Mouse (Mus musculus) ES-Bruce4 (cell line): ENCODE data around the gene Ccpg1os. TPM values are rescaled to one million over a fixed set of nuclear protein-coding genes. Genes with fewer than 3 reads are reported as not detected.
A peak's percentile ranks its signal among the peaks of the same experiment; 100 is the strongest.

Source experiments
- H3K27ac ChIP-seq: 2 replicates; pipeline ENCODE4 v1.5.1; 2012; ENCODE audit warnings: low read length, inconsistent platforms; ENCODE audit not compliant: insufficient read depth
- H3K27me3 ChIP-seq: 2 replicates; pipeline ENCODE4 v1.6.1; 2012; ENCODE audit warnings: mild to moderate bottlenecking, low read length, inconsistent platforms; ENCODE audit not compliant: control insufficient read depth, poor library complexity, insufficient read depth, severe bottlenecking
- H3K36me3 ChIP-seq: 2 replicates; pipeline ENCODE4 v1.6.1; 2012; ENCODE audit warnings: inconsistent platforms, mild to moderate bottlenecking, low read length, moderate library complexity; ENCODE audit not compliant: control insufficient read depth, poor library complexity, insufficient read depth, severe bottlenecking
- H3K4me1 ChIP-seq: one replicate; pipeline ENCODE4 v1.8.1; 2011; ENCODE audit warnings: low read length; ENCODE audit not compliant: control insufficient read depth, insufficient read depth
- H3K4me3 ChIP-seq: 2 replicates; pipeline ENCODE4 v1.5.1; 2011; ENCODE audit warnings: low read depth, mild to moderate bottlenecking, low read length
- H3K9ac ChIP-seq: 2 replicates; pipeline ENCODE4 v1.6.1; 2012; ENCODE audit warnings: low read depth, mild to moderate bottlenecking, inconsistent platforms; ENCODE audit not compliant: poor library complexity, severe bottlenecking
- H3K9me3 ChIP-seq: replicated peaks from 2 replicates; pipeline ENCODE4 v1.6.1; 2012; ENCODE audit warnings: mild to moderate bottlenecking, low read length, inconsistent platforms; ENCODE audit not compliant: control insufficient read depth, poor library complexity, insufficient read depth, severe bottlenecking
- CTCF ChIP-seq: IDR thresholded peaks from one replicate; pipeline ENCODE4 v1.8.1; 2011; ENCODE audit warnings: low read depth, low read length
- EP300 ChIP-seq: IDR thresholded peaks from 2 replicates; pipeline ENCODE4 v1.6.1; 2011; ENCODE audit warnings: low read depth, low read length; ENCODE audit not compliant: insufficient read depth
- POLR2A ChIP-seq: IDR thresholded peaks from one replicate; pipeline ENCODE4 v1.8.1; 2011; ENCODE audit warnings: low read length; ENCODE audit not compliant: insufficient read depth
- polyA plus RNA-seq: library from polyadenylated mRNA; stranded (reverse); fragments of >200 nt; gene quantifications from 2 replicates; pipeline ENCODE4 v1.2.4, GENCODE M21; 2011; ENCODE audit warnings: low read depth; ENCODE audit not compliant: missing spikeins, insufficient read depth, insufficient read length

Ccpg1os gene
- polyA plus RNA-seq, 1 experiment: 13.0 TPM

- Histone ChIP-seq H3K9ac (no peak overlapping the region), H3K36me3 (no peaks in the 10 kb centered on the region)
- no peak for TF ChIP-seq EP300
- no peak for TF ChIP-seq CTCF
- no peak for TF ChIP-seq POLR2A
Observed at GRCm38 (mm10) chr9:72944286-72944685, 40.9 kb downstream of the Ccpg1os start.

GRCm38 (mm10) chr9:72943424-72943823, 41.8 kb downstream of the Ccpg1os start:
- Histone ChIP-seq H3K27me3 (no peaks in the 10 kb centered on the region), H3K27ac (no peak overlapping the region), H3K9ac (no peak overlapping the region), H3K36me3 (no peaks in the 10 kb centered on the region), H3K9me3 (peaks cover 5% of the 10 kb centered on the region), H3K4me1 (no peaks in the 10 kb centered on the region), H3K4me3 (no peak overlapping the region)
- peak; percentile 68 for TF ChIP-seq CTCF
- no peak for TF ChIP-seq POLR2A

More at GRCm38 (mm10) chr9:72944286-72944685, 40.9 kb downstream of the Ccpg1os start:
- H3K27ac ChIP-seq: no peak overlapping the region
- peaks cover 5% of the 10 kb centered on the region for H3K9me3 ChIP-seq
- H3K4me3 ChIP-seq: 0 out of 2 replicates have a peak overlapping the region, but pooled peaks have one; percentile 4
- no peaks in the 10 kb centered on the region for H3K27me3 ChIP-seq
- H3K4me1 ChIP-seq: no peaks in the 10 kb centered on the region

DNA sequence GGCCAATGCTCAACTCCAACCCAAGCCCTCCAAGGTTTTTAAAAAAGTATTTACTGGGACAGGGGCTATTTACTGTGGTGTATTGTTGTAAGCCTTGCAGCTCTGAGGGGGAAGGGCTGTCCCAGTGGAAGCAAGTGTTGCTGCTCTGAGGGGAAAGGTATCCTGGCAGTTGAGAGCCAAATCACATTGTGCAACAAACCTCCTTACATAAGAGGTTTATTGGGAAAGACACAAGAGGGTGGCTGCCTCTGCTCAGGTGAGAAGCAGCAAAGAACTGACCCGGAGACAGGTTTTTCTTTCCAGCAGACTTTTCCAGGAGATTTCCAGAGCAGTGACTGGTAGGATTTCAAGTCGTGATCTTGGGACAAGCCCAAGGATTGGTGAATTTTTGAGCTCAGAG, 48.9 kb downstream of the Ccpg1os start:
- Histone ChIP-seq H3K27ac (no peak overlapping the region), H3K36me3 (no peaks in the 10 kb centered on the region), H3K4me1 (no peaks in the 10 kb centered on the region), H3K9me3 (no peaks in the 10 kb centered on the region), H3K4me3 (no peak overlapping the region), H3K9ac (no peak overlapping the region), H3K27me3 (no peaks in the 10 kb centered on the region)
- no peak for TF ChIP-seq CTCF
- TF ChIP-seq POLR2A: no peak
- TF ChIP-seq EP300: no peak

DNA sequence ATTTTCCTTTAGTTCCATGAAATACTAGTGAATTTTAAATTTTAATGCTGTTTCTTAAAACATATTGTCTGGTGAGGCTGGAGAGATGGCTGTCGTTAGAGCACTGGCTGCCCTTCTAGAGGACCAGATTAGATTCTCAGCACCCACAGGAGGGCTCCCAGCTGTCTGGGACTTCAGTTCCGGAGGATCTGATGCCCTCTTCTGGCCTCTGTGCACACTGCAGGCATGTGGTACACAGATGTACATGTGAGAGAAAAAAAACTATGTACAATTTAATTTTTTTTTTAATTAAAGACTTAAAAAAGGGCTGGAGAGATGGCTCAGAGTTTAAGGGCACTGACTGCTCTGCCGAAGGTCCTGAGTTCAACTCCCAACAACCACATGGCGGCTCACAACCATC, 49.9 kb downstream of the Ccpg1os start:
- Histone ChIP-seq H3K4me3 (no peak overlapping the region), H3K27me3 (no peaks in the 10 kb centered on the region), H3K9ac (no peak overlapping the region), H3K9me3 (no peaks in the 10 kb centered on the region), H3K4me1 (no peaks in the 10 kb centered on the region), H3K27ac (no peak overlapping the region), H3K36me3 (no peaks in the 10 kb centered on the region)
- no peak for TF ChIP-seq POLR2A
- no peak for TF ChIP-seq EP300
- TF ChIP-seq CTCF: peak; percentile 61

DNA sequence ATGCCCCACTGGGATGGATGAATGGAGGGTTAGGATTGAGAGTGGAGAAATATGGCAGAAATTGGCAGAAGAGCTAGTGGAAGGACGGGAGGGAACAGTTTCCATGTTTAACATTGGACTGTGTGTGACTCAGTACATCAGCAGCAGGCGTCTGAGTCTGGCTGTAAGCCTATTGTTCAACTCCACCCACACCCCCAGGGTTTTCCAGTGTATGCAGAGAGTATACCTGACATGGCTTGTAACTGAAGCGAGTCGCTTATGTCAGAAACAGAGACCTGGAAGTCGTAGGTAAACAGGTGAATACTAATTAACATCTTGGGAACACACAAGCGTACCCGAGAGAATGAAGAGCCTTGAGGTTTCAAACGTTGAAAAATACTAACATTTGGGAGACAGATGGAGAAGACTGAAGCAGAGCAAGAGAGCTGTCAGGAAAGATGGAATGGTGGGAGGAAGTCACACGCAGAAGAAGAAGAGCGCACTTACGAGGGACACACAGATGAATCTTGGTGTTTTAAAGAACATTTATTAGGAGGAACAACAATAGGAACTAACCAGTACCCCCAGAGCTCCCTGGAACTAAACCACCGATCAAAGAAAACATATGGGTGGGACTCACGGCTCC, 53.9 kb downstream of the Ccpg1os start:
- H3K4me3 ChIP-seq: no peak overlapping the region
- H3K4me1 ChIP-seq: no peaks in the 10 kb centered on the region
- H3K27ac ChIP-seq: no peak overlapping the region
- TF ChIP-seq EP300: no peak
- no peak for TF ChIP-seq CTCF
- TF ChIP-seq POLR2A: no peak
- H3K36me3 ChIP-seq: no peaks in the 10 kb centered on the region
- H3K9me3 ChIP-seq: no peaks in the 10 kb centered on the region
- H3K9ac ChIP-seq: no peak overlapping the region
- H3K27me3 ChIP-seq: peaks cover 1% of the 10 kb centered on the region; the same call in 1 of the 2 replicates

Other genes with a start within 250 kb of the Ccpg1os start
- 72.4 and 78.5 TPM in 2 replicates for gene Prtg, start 178.5 kb downstream of the Ccpg1os start, polyA plus RNA-seq
- 1.2 and 1.3 TPM in 2 replicates for gene Pygo1, start 59.7 kb downstream of the Ccpg1os start, polyA plus RNA-seq
- 2.3 and 2.4 TPM in 2 replicates for gene Dyx1c1, start 26.6 kb downstream of the Ccpg1os start, polyA plus RNA-seq
- gene Gm44503, start 26.5 kb downstream of the Ccpg1os start, polyA plus RNA-seq: not detected in 2 replicates
- gene Ccpg1, start within 50 bp of the Ccpg1os start, polyA plus RNA-seq: 41.5 and 41.9 TPM in 2 replicates
- 28.9 and 30.0 TPM in 2 replicates for gene Pigb, start 55.0 kb upstream of the Ccpg1os start, polyA plus RNA-seq
- 16.1 and 18.2 TPM in 2 replicates for gene Rab27a, start 59.5 kb upstream of the Ccpg1os start, polyA plus RNA-seq
- gene Khdc3, start 116.5 kb upstream of the Ccpg1os start, polyA plus RNA-seq: 2.3 and 4.0 TPM in 2 replicates
- gene Gm20509, start 117.1 kb upstream of the Ccpg1os start, polyA plus RNA-seq: not detected in 2 replicates
- 144 and 146 TPM in 2 replicates for gene Rsl24d1, start 128.0 kb upstream of the Ccpg1os start, polyA plus RNA-seq